Mouse (Mus musculus) layer of hippocampus, adult 18-20 months (tissue): ENCODE data around the gene Esrrg. TPM values are rescaled to one million over a fixed set of nuclear protein-coding genes. Genes with fewer than 3 reads are reported as not detected.

ENCODE experiments used
- DNase-seq, 2 experiments: peaks; one replicate each; pipeline ENCODE4 v3.0.0; 2022; ENCODE audit warnings: low spot score in 2 of 2
- total RNA-seq, 2 experiments: library from RNA; stranded (reverse); gene quantifications; 2 replicates each; pipeline ENCODE4 v1.2.3; 2021

Esrrg gene
- total RNA-seq, 2 experiments from 2014 or later = 13.2 to 15.8 TPM

GRCm38 (mm10) chr1:187763821-187764220 lies 155.2 kb downstream of the Esrrg start:
- DNase-seq = no peak

DNA sequence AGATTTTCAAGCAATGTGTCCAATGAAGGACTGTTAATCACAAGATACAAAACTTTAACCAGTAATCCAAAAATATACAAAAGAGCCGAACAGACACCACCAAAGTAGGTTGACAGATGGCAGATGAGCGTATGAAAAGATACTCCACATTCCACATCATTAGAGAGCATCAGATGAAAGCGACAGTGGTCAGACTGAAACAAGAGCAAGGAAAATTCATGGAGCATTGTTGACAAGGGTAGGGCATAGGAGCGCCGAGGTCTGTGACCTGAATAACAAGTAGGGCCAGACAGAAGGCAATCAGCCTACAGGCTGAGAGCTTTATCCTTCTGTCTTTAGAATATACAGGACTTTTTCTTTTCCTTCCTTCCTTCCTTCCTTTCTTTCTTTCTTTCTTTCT lies 157.0 kb downstream of the Esrrg start:
- DNase-seq = no peak

DNA sequence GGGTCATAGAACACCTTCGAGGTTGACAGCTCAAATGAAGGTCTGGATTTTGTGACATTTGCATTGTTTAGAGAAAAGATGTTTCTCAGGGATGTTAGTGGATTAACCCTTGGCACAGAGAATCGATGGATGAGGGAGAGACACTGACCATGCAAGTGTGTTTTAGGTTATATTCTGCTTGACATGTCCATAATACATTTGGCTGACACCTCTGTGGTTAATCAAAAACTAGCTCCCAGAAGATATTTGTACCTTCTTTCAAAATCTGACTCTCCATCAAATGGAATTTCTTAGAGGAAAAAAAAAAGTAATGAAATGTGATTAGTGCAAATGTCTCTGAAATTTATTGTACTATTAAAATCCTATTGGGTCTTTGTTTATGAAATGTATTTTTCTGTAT lies 158.8 kb downstream of the Esrrg start:
- DNase-seq = no peak

- DNase-seq = no peak
These were observed 161.6 kb downstream of the Esrrg start for GRCm38 (mm10) chr1:187770234-187770633.

DNA sequence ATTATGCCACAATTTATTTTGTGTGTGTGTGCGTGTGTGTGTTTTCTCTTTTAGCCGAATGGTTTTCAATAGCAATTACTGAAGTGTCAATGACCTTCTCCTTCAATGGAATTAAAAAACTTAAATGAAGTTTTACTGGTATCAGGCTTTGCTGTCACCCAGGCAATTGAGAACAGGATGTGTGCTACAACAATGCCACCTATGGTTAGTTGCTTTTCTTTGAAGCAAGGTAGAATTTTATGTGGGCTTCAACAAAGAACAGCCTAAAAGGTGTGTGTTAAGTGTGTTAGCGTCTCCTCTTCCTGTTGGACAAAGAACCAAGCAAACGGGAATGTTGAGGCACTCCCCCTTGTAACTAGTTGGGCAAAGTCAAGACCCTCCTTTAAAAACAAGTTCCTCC lies 162.5 kb downstream of the Esrrg start:
- no peak for DNase-seq

- no peak for DNase-seq
These were observed 171.1 kb downstream of the Esrrg start for GRCm38 (mm10) chr1:187779589-187780178.

GRCm38 (mm10) chr1:187785226-187785625 lies 176.6 kb downstream of the Esrrg start:
- DNase-seq = peak; percentile 11 to 86

GRCm38 (mm10) chr1:187787055-187788016 lies 178.7 kb downstream of the Esrrg start:
- DNase-seq = no peak

GRCm38 (mm10) chr1:187794240-187794930 lies 185.8 kb downstream of the Esrrg start:
- DNase-seq = no peak

DNA sequence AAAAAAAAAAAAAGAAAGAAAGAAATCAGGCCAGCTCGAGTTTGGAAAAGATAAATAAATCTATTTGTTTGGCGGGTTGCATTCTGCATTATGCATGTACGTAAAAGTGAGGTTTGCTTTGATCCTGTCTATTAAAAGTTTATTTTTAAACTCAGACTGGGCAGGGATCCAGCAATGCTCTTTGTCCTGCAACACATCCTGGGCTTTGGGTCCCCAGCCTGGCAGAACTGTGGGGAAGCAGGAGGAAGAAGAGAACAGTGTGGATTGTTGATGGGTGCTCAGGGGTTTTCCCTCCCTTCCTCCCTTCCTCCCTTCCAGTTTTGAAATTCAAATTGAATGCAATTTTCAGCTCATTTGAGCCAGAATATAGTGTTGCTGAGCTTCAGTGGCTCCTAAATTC lies 187.0 kb downstream of the Esrrg start:
- no peak for DNase-seq

DNA sequence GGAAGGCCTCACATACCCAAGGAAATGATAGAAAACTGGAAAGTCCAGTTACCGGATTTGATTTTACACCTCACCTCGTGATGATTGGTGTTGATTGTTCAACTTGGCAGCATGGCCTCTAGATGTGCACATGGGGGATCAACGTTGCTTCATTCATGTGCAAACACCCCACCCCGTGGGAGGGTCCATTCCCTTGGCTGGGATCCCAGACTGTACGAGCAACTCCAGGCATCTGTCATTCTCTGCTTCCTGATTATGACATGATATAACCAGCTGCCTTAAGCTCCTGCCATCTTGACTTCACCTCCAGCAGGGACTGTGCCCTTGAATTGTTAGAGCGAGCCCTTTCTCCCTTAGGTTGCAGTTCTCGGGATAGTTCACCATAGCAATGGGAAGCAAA lies 190.7 kb downstream of the Esrrg start:
- DNase-seq = no peak

DNA sequence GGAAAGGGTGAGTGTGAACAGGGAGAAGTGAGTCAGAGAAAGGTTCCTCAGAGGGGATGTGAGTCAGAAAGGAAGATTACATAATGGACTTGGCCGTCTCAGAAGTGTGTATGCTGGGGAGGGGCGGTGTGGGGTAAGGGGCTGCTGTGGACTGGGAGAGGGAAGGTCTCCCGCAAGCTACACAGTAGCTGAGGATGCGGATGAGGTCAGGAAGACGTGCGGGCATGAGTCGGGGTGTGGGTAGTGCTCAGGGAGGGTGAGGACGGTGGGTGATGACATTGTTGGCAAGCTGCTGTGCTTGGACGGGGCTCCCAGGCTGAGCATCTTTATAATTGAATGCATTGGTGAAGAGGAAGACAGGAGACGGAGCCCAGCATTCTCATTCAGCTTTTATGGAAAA lies 192.2 kb downstream of the Esrrg start:
- DNase-seq = no peak

- no peak for DNase-seq
These were observed 195.0 kb downstream of the Esrrg start for GRCm38 (mm10) chr1:187803566-187803965.

DNA sequence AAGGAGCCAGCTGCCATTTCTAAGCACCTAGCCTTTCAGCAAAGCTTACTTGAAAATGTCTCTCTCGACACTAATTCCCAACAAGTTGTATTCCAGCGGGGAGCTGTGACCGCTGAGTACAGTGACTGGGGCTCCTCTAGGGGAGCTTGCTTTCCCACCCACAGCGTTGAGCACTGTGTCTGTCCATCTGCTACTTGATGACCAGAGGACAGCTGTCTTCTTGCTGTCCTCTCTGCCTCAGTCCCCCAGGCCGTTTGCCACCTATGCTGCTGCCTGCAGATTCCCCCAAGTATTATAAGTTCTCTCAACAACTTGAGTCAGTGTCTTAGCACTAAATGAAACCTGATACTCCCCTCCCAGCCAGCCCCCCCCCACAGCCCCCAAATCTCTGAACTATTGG lies 195.4 kb downstream of the Esrrg start:
- no peak for DNase-seq

DNA sequence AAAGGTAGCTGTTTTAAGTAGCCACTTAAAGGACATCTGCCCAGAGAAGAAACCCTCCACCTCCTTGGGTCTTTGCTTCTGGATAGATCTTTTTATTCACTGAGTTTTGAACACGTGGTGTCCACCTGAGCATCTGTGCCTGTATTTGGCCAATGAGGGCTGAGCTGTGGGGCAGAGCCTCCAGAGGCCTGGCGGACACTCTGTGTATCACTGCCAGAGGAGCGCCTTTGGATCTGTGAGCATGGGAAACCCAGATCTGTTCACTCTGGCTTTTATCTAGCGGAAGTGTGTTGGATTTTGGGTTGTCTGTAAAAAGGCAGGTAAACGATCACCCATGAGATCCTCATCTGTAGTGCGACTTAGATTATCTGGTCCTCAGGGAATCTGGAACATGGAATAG lies 196.4 kb downstream of the Esrrg start:
- no peak for DNase-seq

DNA sequence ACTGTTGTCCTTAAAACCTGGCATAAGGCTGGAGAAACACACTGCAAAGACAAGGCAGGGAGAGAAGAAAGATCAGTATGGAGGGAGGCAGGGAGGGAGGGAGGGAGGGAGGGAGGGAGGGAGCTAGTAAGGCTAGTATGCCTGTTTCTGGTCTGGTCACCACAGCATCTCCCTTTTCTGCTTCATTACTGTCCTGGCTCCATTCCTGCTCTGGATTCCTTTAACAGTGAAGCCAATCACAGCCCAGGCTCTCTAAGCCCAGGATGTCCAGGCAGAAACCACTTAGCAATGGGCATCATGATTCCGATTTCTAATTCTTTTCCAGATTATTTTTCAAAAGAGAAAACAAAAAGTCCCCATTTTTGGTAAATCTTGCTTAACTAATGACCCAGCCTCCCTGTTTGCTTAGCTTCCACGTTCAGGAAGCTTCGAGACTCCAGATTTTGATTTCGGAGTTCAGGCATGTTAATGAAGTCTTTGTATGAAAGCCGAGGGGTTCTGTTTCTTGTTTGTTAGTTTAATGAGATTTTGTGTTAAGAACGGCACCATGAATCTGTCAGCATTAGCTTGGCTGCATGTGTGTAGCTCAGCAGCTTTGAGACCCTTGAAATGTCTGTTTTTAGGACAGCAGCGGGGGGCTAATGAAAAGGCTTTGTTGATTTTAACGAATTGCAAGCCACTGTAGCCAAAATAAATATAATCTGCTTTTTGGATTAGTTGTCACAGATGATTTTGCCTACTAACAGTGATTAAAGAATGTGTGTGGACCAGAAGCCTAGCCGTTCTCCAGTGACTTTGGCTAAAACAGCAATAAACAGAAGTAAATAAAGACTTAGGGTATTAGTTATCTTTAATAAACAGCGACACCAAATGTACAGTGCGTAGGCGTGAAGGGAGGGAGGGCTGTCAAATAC lies 199.1 kb downstream of the Esrrg start:
- no peak for DNase-seq

GRCm38 (mm10) chr1:187808391-187808922 lies 199.9 kb downstream of the Esrrg start:
- no peak for DNase-seq

DNA sequence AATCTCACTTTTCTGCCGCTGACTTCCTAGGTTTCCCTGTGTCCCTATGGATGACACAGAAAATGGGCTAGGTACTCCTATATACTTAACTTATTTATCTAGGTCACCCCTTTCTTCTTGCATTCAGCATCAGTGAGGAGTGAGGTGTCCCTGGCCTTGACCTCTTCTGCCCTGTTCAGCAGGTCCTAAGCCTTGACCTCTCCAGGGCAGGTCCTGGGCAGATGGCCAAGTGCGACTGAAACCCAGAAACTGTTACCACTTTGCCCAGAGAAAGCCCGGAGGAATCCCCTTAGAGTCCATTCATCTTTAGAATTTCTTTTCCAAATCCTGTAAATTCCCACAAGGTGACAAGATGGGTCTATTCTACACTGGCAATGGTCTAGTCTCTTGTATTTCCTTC lies 201.0 kb downstream of the Esrrg start:
- no peak for DNase-seq

DNA sequence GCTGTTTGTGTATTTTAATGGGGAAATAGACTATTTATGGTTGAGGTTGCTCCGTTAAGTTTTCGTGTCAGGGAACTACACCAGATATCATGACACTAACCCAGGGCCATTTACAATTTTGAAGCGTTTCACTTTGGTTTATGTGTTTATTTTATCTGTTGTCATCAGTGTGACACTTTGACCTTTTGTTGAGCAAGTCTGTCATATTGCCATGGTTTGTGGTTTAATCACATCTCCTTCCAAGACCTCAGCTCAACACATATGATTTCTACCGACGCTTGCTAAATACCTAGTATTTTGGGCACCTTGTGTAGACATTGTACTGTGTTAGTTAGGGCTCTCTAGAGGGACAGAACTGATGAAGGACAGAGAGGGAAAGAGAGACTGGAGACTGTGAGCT lies 210.8 kb downstream of the Esrrg start:
- no peak for DNase-seq

- DNase-seq = no peak
These were observed 212.8 kb downstream of the Esrrg start for GRCm38 (mm10) chr1:187821368-187821811.

GRCm38 (mm10) chr1:187823351-187823750 lies 214.8 kb downstream of the Esrrg start:
- DNase-seq = no peak
